Mouse (Mus musculus) duodenum, adult 2 months (tissue): ENCODE measurements around the gene Parp4. TPM values are rescaled to one million over a fixed set of nuclear protein-coding genes. Genes with fewer than 3 reads are reported as not detected.

ENCODE experiments used
- polyA plus RNA-seq: library from polyadenylated mRNA; depleted of rRNA; stranded (reverse); fragments of >200 nt; gene quantifications from 2 replicates; pipeline ENCODE4 v1.2.3, GENCODE M21; 2012; ENCODE audit warnings: low replicate concordance; rRNA removed

Parp4 gene
- polyA plus RNA-seq = 3.1 and 3.8 TPM in 2 replicates

DNA sequence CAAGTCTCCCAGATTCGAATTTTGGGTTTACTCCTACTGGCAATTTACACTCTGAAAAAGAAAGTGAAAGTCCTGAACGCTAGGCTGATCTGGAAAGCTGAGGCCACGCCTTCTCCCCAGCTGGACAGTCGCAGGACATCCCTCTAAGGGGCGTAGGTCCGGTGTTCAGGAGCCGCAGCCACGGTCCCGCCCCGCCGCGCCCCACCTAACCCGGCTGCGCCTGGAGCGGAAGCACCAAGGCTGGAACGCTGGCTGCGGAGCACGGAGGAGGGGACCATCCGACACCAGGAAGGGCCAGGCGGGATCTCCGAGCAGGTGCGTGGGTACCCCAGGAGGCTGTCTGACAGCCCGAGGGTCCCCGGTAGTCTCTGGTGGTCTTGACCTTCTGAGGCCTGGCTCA lies at the start of gene Parp4, which contains the start of gene Cenpj:
Parp4 (plus strand) TSS at position 204 of the 400 bp plus-strand sequence.
Cenpj (minus strand) TSS at position 10 of the 400 bp plus-strand sequence.

GRCm38 (mm10) chr14:56667969-56668802 lies 92.8 kb downstream of the Parp4 start, which contains the start of gene Mphosph8:
TSS of gene Mphosph8 (plus strand) at chr14:56668248.

Other genes with a start within 250 kb of the Parp4 start
- gene Atp12a, start 210.6 kb upstream of the Parp4 start, polyA plus RNA-seq = 0.75 TPM in 1 of 2 replicates, not detected in the other
- not detected in 2 replicates for gene Rnf17, start 173.0 kb upstream of the Parp4 start, polyA plus RNA-seq
- 1.2 and 1.7 TPM in 2 replicates for gene Cenpj, start 194 bp upstream of the Parp4 start, polyA plus RNA-seq
- 0.13 and 0.70 TPM in 2 replicates for gene Mphosph8, start 92.6 kb downstream of the Parp4 start, polyA plus RNA-seq
- gene Pspc1, start 202.7 kb downstream of the Parp4 start, polyA plus RNA-seq = 2.1 and 2.2 TPM in 2 replicates
- gene Zmym5, start 236.1 kb downstream of the Parp4 start, polyA plus RNA-seq = 0.63 and 1.1 TPM in 2 replicates